Mouse (Mus musculus) ovary, adult 2 months (tissue): ENCODE results near the gene Gm10112. TPM values are rescaled to one million over a fixed set of nuclear protein-coding genes. Genes with fewer than 3 reads are reported as not detected.

Experiments
- polyA plus RNA-seq: library from polyadenylated mRNA; depleted of rRNA; stranded (reverse); fragments of >200 nt; gene quantifications from 2 replicates; pipeline ENCODE4 v1.2.3, GENCODE M21; 2012; rRNA removed

Gene Gm10112
- not detected in 2 replicates for polyA plus RNA-seq

GRCm38 (mm10) chrX:111168040-111168439 is at the start of gene Gm10112:
Gene Gm10112 (plus strand): TSS chrX:111168340.

Other genes with a start within 250 kb of the Gm10112 start
- not detected in 2 replicates for gene Cylc1, start 57.9 kb upstream of the Gm10112 start, polyA plus RNA-seq